Mouse (Mus musculus): ENCODE results near the gene Olfr127.
"Not testable (repeated sequence)": the region's sequence is repeated elsewhere in the genome, so short reads cannot be mapped to it uniquely, and the experiment has no call there.

The Olfr127 gene

DNA sequence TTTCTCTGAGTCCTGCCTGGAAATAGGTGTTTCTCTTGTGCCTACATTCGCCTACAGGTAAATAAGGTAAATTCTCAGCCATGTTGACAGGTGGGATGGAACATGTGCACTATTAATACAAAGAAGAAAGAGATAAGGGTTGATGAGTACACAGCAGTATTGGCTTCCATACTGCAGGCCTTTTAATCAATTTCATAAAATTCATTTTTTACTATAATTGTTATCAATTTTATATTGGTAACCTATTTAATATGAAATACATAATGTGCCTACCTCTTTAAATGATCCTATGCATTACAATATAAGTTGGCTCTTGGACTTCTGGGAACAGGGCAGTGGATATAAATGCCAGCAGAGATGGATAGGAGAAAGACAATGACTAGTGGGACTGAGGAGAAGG is at the start of gene Olfr127:
TSS of gene Olfr127 (plus strand) at position 301 of the 400 bp plus-strand sequence.
- DNase-seq (ENCODE audit: low spot score): no peak

DNA sequence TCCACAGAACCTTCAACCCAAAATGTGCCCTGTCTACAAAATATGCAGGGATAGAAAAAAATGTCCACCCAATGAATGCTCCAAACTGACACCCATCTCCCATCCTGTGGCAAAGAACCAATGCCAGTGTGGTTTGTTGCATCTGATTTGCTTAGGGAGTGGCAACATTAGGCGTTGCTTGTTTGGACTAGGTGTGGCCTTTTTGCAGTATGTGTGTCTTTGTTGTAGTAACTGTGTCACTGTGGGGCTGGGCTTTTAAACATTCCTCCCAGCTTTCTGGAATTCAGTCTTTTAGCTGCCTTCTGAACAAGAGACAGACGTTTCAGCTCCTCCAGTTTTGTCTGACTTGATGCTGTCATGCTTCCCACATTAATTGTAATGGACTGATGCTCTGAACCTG is 36.3 kb upstream of the Olfr127 start:
- no peak for DNase-seq (ENCODE audit: low spot score)

DNA sequence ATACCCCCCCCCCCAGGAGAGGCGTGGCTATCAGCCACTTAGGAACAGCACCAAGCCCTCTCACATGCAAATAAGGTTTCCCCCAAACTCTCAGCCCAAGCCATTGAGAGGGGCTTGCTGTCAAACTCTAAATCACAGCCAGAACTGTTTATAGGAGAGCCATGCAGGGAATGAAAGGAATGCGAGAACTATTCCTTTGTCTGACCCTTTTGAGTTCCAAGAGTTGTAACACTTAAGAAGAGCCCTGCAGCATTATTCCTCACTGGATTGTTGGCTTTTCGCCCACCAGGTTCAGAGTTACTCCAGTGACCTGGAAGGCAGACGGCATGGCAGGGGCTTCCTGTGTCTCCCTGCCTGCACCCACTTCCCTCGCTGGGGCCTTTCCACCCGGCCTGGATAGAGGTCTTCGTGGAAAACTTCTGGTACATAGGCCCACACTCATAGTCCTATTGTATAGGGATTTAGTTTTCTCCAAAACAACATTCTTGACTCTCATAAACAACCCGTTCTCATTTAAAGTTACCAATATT is 30.5 kb upstream of the Olfr127 start:
- no peak for DNase-seq (ENCODE audit: low spot score)

DNA sequence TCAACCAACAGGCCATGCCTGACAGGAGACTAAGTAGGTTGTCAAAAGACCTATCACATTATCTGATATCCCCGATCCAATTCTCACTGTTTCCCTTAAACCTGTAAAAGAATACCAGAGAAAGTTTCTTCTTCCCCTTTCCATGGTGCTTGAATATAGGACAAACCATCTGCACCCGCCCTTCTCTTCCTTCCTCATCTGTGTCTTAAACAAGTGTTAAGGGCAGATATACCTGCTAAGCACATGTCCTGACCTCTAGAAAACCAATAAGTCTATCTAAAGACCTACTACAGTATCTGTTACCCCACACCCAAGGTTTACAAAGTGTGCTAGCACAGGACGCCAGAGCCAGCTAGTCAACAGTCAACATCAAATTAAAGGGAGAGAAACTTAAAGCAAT is 26.4 kb upstream of the Olfr127 start:
- DNase-seq (ENCODE audit: low spot score): no peak

DNA sequence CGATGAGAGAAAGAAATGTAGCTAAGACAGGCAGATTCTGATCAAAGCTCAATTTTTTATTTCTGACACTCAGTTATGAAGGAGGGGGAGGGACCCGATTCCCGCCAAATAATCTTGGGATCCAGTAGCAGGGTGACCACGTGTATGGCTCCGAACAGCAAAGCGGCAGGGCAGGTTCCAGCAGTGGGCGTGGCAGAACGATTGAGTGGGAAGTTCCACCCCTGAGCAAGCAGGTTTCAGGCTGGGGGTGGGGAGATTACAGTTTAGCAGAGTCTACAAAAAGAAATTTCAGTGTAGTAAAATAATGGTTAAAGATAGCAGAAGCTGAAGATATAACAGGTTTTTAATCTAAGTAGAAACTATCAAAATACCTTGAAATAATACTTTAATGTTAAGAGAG is 6.6 kb downstream of the Olfr127 start:
- not testable (repeated sequence) for DNase-seq (ENCODE audit: low spot score)

DNA sequence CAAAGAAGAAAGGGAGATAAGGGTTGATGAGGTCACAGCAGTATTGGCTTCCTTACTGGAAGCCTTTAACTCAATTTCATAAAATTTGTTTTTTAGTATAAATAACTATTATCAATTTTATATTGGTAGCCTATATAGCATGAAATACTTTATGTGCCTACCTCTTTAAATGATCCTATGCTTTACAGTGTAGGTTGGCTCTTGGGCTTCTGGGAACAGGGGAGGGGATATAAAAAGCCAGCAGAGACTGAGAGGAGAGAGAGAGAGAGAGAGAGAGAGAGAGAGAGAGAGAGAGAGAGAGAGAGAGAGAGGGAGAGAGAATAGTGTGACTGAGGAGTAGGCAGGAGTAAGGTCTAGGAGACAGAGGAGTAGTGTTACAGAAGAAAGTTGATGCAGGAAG is 20.0 kb downstream of the Olfr127 start, which contains the start of gene Olfr128:
TSS of gene Olfr128 (plus strand) at position 301 of the 400 bp plus-strand sequence.
- no peak for DNase-seq (ENCODE audit: low spot score)

DNA sequence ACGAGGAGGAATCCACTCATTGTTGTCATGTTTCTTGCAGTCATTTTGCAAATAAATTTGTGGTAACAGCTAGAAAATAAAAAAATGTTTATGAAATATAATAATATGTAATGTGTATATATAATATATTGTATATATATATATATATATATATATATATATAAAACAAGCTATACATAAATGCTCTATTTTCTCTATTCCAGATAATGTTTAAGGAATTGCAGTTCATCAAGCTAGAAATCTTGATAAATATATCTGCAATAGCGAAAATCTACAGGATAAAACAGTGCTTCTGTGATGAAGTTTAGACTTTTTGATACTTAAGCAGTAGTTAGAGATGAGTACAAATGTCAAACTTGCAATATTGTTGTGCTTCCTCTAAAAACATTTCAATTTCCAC is 52.7 kb downstream of the Olfr127 start, which contains the start of gene Olfr761:
TSS of gene Olfr761 (minus strand) at position 101 of the 400 bp plus-strand sequence.
- DNase-seq (ENCODE audit: low spot score): no peak
